Mouse (Mus musculus): ENCODE measurements around the gene Med14. TPM values are rescaled to one million over a fixed set of nuclear protein-coding genes. Genes with fewer than 3 reads are reported as not detected.

Med14 gene
- total and polyA plus RNA-seq, 2 experiments from 2014 or later: 10.8 to 41.9 TPM

DNA sequence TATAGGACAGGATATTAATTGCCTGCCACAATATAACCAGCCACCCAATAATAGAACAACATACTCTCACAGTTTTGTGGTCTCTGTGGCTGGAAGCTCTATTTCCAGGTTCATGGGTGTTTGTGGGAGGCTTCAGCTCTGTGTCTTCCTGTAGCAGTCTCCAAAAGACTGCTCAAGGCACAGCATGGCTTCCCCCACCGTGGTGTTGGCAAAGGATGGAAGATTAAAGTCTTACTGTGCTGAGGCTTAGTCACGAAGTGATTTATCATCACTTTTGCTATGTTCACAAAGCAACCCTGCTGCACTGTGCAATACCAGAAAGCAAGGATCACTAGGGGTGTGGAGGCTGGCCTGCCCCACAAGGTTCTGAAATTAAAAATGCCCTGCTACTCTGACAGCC lies 108.0 kb downstream of the Med14 start:
- H3K9me3 ChIP-seq (replicated peaks; ENCODE audit: control insufficient read depth, low read length): no peaks in the 10 kb centered on the region
- H3K27ac ChIP-seq (ENCODE audit: low read depth): no peak overlapping the region
- no peak for ATAC-seq (ENCODE audit: insufficient read depth, low read depth)
- H3K4me1 ChIP-seq (ENCODE audit: control insufficient read depth, insufficient read depth): no peaks in the 10 kb centered on the region
- H3K4me2 ChIP-seq (ENCODE audit: low read depth, low read length): no peak overlapping the region
- no peak for TF ChIP-seq CTCF (IDR thresholded peaks at IDR 0.05; ENCODE audit: low read depth)
- TF ChIP-seq EP300 (IDR thresholded peaks at IDR 0.05; ENCODE audit: low read depth): no peak
- no peaks in the 10 kb centered on the region for H3K27me3 ChIP-seq (ENCODE audit: control insufficient read depth, insufficient read depth, low read length)
- 82% methylated on average over 2 of the region's 2 CpGs for WGBS
- no peak for DNase-seq (ENCODE audit: low spot score)
- H3K9ac ChIP-seq (replicated peaks; ENCODE audit: low read depth, low read length): no peak overlapping the region
- H3K4me3 ChIP-seq (ENCODE audit: low read depth, low read length): no peak overlapping the region
- H3K36me3 ChIP-seq (replicated peaks; ENCODE audit: control insufficient read depth, insufficient read depth, low read length): peaks cover 22% of the 10 kb centered on the region

DNA sequence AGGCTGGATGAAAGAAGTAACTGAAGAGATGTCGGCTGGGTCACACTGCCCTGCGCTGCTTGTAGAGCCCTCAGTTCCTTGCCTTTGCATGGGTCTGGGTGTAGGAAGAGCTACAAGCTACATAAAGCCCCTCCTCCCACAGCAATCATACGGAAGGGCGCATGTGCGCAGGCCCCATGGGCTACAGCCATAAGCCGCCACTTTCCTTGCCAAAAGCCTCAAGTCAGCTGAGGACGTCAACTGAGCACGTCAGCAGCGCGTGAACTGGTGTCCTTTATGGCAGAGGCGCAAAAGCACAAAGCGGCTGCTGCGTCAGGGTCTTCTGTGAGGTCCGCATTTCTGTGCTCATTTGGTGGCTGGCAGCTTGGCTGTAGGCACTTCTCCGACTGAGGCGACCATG lies 110.0 kb downstream of the Med14 start:
- 85% methylated on average over 16 of the region's 16 CpGs for WGBS
- H3K4me1 ChIP-seq (ENCODE audit: control insufficient read depth, insufficient read depth): no peaks in the 10 kb centered on the region

DNA sequence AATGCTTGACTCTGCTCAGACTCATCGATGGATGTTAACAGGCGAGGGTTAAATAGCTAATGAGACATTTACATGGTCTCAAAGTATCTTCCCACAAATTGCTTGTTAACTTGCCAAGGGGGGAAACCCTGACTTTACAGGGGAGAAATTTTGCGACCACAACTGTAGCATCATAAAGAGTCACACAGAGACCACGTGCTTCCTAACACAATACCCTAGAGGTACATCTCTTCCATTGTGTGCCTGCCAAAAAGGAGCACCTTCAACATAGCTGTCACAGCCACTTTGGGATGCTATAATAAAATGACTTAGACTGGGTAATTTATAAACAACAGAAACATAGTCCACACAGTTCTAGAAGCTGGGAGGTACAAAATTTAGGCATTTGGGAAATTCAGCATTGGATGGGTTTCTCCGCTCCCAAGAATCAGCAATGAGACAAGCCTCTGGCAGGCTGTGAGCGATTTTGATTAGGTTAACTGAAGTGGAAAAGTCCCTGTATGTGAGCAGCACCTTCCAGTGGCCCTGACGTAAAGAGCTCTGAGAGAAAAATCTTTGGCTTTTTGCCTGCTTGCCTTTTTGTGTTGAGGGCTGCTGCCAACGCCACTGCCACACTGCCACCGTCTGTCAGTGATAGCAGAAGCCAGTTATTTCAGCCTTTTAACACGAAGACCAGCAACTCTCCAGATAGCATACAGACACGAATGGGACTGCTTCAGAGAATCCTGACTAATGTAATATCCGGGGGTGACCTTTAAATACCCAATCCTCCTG lies 116.2 kb downstream of the Med14 start:
- 47% methylated on average over 12 of the region's 12 CpGs for whole genome bisulfite sequencing
- no peaks in the 10 kb centered on the region for H3K4me1 ChIP-seq (ENCODE audit: control insufficient read depth, insufficient read depth)
- no peak overlapping the region for H3K27ac ChIP-seq (ENCODE audit: low read depth)
- no peaks in the 10 kb centered on the region for H3K27me3 ChIP-seq (ENCODE audit: control insufficient read depth, insufficient read depth, low read length)
- H3K9me3 ChIP-seq (replicated peaks; ENCODE audit: control insufficient read depth, low read length): no peaks in the 10 kb centered on the region
- TF ChIP-seq EP300 (IDR thresholded peaks at IDR 0.05; ENCODE audit: low read depth) (no peak), CTCF (IDR thresholded peaks at IDR 0.05; ENCODE audit: low read depth) (peak; percentile 25; the same call in 1 of the 2 replicates)
- ATAC-seq (ENCODE audit: insufficient read depth, low read depth) (peak; percentile 68), DNase-seq (ENCODE audit: low spot score) (peak; percentile 14)
- H3K4me3 ChIP-seq (ENCODE audit: low read depth, low read length): no peak overlapping the region
- H3K4me2 ChIP-seq (ENCODE audit: low read depth, low read length): no peak overlapping the region
- no peaks in the 10 kb centered on the region for H3K36me3 ChIP-seq (replicated peaks; ENCODE audit: control insufficient read depth, insufficient read depth, low read length)
- H3K9ac ChIP-seq (replicated peaks; ENCODE audit: low read depth, low read length): no peak overlapping the region

More for the DNA sequence above, 110.0 kb downstream of the Med14 start:
- no peak for TF ChIP-seq EP300 (IDR thresholded peaks at IDR 0.05; ENCODE audit: low read depth)
- TF ChIP-seq CTCF (IDR thresholded peaks at IDR 0.05; ENCODE audit: low read depth): no peak
- H3K9ac ChIP-seq (replicated peaks; ENCODE audit: low read depth, low read length): no peak overlapping the region
- H3K9me3 ChIP-seq (replicated peaks; ENCODE audit: control insufficient read depth, low read length): no peaks in the 10 kb centered on the region
- H3K36me3 ChIP-seq (replicated peaks; ENCODE audit: control insufficient read depth, insufficient read depth, low read length): peaks cover 7% of the 10 kb centered on the region
- H3K4me2 ChIP-seq (ENCODE audit: low read depth, low read length): no peak overlapping the region
- ATAC-seq (ENCODE audit: insufficient read depth, low read depth) (no peak), DNase-seq (ENCODE audit: low spot score) (no peak)
- no peaks in the 10 kb centered on the region for H3K27me3 ChIP-seq (ENCODE audit: control insufficient read depth, insufficient read depth, low read length)
- H3K4me3 ChIP-seq (ENCODE audit: low read depth, low read length): no peak overlapping the region
- no peak overlapping the region for H3K27ac ChIP-seq (ENCODE audit: low read depth)

DNA sequence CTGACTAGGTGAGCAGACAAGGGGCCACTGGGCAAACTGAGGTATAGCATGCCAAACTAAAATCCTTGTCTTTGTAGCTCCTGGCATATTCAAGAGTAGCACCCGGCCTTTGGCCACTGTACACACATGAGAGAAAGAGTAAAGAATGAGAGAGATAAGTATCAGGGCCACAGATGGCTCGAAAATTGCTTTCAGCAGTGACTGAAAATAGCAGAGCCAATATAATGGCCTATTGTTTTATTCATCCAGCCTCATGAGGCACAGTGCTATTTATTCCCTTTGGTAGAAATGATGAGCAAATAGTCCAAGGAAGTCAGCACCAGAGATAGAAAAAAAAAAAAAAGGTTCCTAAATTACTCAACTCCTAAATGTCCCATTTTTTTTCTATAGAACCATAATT lies 116.9 kb downstream of the Med14 start:
- Histone ChIP-seq H3K4me2 (ENCODE audit: low read depth, low read length) (no peak overlapping the region), H3K4me1 (ENCODE audit: control insufficient read depth, insufficient read depth) (no peaks in the 10 kb centered on the region), H3K4me3 (ENCODE audit: low read depth, low read length) (no peak overlapping the region), H3K9ac (replicated peaks; ENCODE audit: low read depth, low read length) (no peak overlapping the region), H3K27me3 (ENCODE audit: control insufficient read depth, insufficient read depth, low read length) (no peaks in the 10 kb centered on the region), H3K9me3 (replicated peaks; ENCODE audit: control insufficient read depth, low read length) (no peaks in the 10 kb centered on the region), H3K27ac (ENCODE audit: low read depth) (no peak overlapping the region), H3K36me3 (replicated peaks; ENCODE audit: control insufficient read depth, insufficient read depth, low read length) (no peaks in the 10 kb centered on the region)
- DNase-seq (ENCODE audit: low spot score) (no peak), ATAC-seq (ENCODE audit: insufficient read depth, low read depth) (no peak)
- WGBS: 37% methylated on average over 2 of the region's 2 CpGs
- no peak for TF ChIP-seq CTCF (IDR thresholded peaks at IDR 0.05; ENCODE audit: low read depth)
- no peak for TF ChIP-seq EP300 (IDR thresholded peaks at IDR 0.05; ENCODE audit: low read depth)

Other genes with a start within 250 kb of the Med14 start
- 19.9 and 36.3 TPM in 2 replicates for gene Atp6ap2, start 174.3 kb downstream of the Med14 start, total RNA-seq (2014; rRNA removed; ENCODE audit: low replicate concordance)
- 40.5 and 43.9 TPM in 2 replicates for gene Atp6ap2, start 174.3 kb downstream of the Med14 start, polyA plus RNA-seq (2015; fragmentation: Nextera tagmentation; extraction: Ambion mirVana)
- gene 1810030O07Rik, start 88.4 kb downstream of the Med14 start, total RNA-seq (2014; rRNA removed; ENCODE audit: low replicate concordance): 11.1 and 15.5 TPM in 2 replicates
- gene 1810030O07Rik, start 88.4 kb downstream of the Med14 start, polyA plus RNA-seq (2015; fragmentation: Nextera tagmentation; extraction: Ambion mirVana): 18.9 and 20.4 TPM in 2 replicates

All from heart, postnatal 0 days (tissue).